Mouse (Mus musculus) hindbrain, postnatal 0 days (tissue): ENCODE results near the gene Ddx19b. TPM values are rescaled to one million over a fixed set of nuclear protein-coding genes. Genes with fewer than 3 reads are reported as not detected.

Experiments used
- ATAC-seq: fragments of 200-750 bp; cut with Nextera tagmentation; 2 replicates; pipeline ENCODE4 v1.8.0; 2017; ENCODE audit warnings: mild to moderate bottlenecking, moderate TSS enrichment, moderate library complexity
- DNase-seq: peaks from one replicate; pipeline ENCODE4 v3.0.0-alpha.2; 2015; ENCODE audit warnings: low spot score
- H3K27ac ChIP-seq: fragments of 300-500 bp; sonication (generic); 2 replicates; pipeline ENCODE4 v1.5.1; 2014; ENCODE audit warnings: mild to moderate bottlenecking
- H3K27me3 ChIP-seq: fragments of 300-500 bp; sonication (generic); 2 replicates; pipeline ENCODE4 v1.6.1; 2014; ENCODE audit warnings: low read length, mixed read lengths; ENCODE audit not compliant: insufficient read depth
- H3K36me3 ChIP-seq: fragments of 300-500 bp; sonication (generic); 2 replicates; pipeline ENCODE4 v1.6.1; 2014; ENCODE audit warnings: low read length, mixed read lengths; ENCODE audit not compliant: insufficient read depth
- H3K4me1 ChIP-seq: fragments of 300-500 bp; sonication (generic); 2 replicates; pipeline ENCODE4 v1.6.1; 2014; ENCODE audit warnings: antibody characterized with exemption, low read length, mixed read lengths; ENCODE audit not compliant: insufficient read depth
- H3K4me2 ChIP-seq: fragments of 300-500 bp; sonication (generic); 2 replicates; pipeline ENCODE4 v1.6.1; 2014; ENCODE audit warnings: low read depth, mild to moderate bottlenecking, low read length, moderate library complexity, mixed read lengths
- H3K4me3 ChIP-seq: fragments of 300-500 bp; sonication (generic); 2 replicates; pipeline ENCODE4 v1.5.1; 2014; ENCODE audit warnings: low read length
- H3K9ac ChIP-seq: fragments of 300-500 bp; sonication (generic); replicated peaks from 2 replicates; pipeline ENCODE4 v1.6.1; 2014; ENCODE audit warnings: mild to moderate bottlenecking, low read length, moderate library complexity, mixed read lengths
- H3K9me3 ChIP-seq: fragments of 300-500 bp; sonication (generic); 2 replicates; pipeline ENCODE4 v1.6.1; 2016; ENCODE audit warnings: low read length, mixed read lengths
- CTCF ChIP-seq: IDR thresholded peaks from 2 replicates; pipeline ENCODE4 v1.5.1; 2016; ENCODE audit warnings: antibody characterized with exemption, control low read depth, low read depth
- WGBS: fragments of 180-500 bp; shearing (Covaris S2); extraction: QIAGEN DNeasy Blood & Tissue Kit; methylation state at CpG from one replicate; pipeline ENCODE4 v1.1.7; 2014; 5-methylcytosine and 5-hydroxymethylcytosine counted together
- polyA plus RNA-seq: library from polyadenylated mRNA; unstranded; fragments of >200 nt; fragmentation: Nextera tagmentation; extraction: Ambion mirVana; gene quantifications from 2 replicates; pipeline ENCODE4 v1.2.1, GENCODE M21; 2015
- total RNA-seq: library from RNA; depleted of rRNA; stranded (reverse); fragments of >200 nt; gene quantifications from 2 replicates; pipeline ENCODE4 v1.2.3, GENCODE M21; 2014

Gene Ddx19b
- total and polyA plus RNA-seq, 2 experiments from 2014 or later = 5.8 to 12.8 TPM

- H3K27ac ChIP-seq = no peak overlapping the region
- 36% methylated on average over 2 of the region's 2 CpGs for WGBS
Observed at GRCm38 (mm10) chr8:111062893-111063292, 31.3 kb upstream of the Ddx19b start.

GRCm38 (mm10) chr8:111062072-111062757 is 30.7 kb upstream of the Ddx19b start:
- H3K27me3 ChIP-seq = no peaks in the 10 kb centered on the region
- peak overlapping the region; percentile 65 for H3K9ac ChIP-seq
- peak overlapping the region; percentile 55 for H3K4me3 ChIP-seq
- H3K9me3 ChIP-seq = no peaks in the 10 kb centered on the region
- peaks cover 10% of the 10 kb centered on the region; the same call in 1 of the 2 replicates for H3K4me1 ChIP-seq
- DNase-seq = peak; percentile 93
- peak overlapping the region; percentile 57 for H3K27ac ChIP-seq
- ATAC-seq = peak; percentile 91
- TF ChIP-seq CTCF = no peak
- peak overlapping the region; percentile 83 for H3K4me2 ChIP-seq
- under 1% methylated on average over 27 of the region's 27 CpGs for WGBS
- no peaks in the 10 kb centered on the region for H3K36me3 ChIP-seq

More at GRCm38 (mm10) chr8:111062893-111063292, 31.3 kb upstream of the Ddx19b start:
- Histone ChIP-seq H3K27me3 (no peaks in the 10 kb centered on the region), H3K9me3 (no peaks in the 10 kb centered on the region), H3K4me3 (peak overlapping the region; percentile 55), H3K4me2 (peak overlapping the region; percentile 83), H3K9ac (no peak overlapping the region), H3K36me3 (no peaks in the 10 kb centered on the region), H3K4me1 (0 out of 2 replicates have a peak, but pooled peaks cover 4% of the 10 kb centered on the region)
- no peak for TF ChIP-seq CTCF
- DNase-seq (no peak), ATAC-seq (no peak)

DNA sequence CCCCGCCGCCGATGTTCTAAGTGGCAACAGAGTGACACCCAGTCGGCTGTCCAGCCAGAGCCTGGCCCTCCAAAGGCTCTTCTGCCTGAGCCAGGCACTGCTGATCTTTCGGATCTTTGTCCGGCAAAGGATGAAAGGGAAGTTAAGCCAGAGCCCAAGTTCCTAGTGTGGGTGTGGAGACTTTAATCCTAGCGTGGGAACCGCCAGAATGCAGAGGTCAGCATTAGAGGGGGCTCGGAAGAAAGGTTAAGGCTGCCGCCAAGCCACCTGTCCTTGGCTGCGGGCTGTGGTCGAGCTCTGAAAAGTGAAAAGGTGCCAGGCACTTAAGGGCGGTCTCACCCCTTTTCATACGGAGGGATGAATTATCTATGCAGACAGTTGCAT is 30.1 kb upstream of the Ddx19b start:
- Histone ChIP-seq H3K4me3 (peak overlapping the region; percentile 55), H3K36me3 (no peaks in the 10 kb centered on the region), H3K4me1 (peaks cover 15% of the 10 kb centered on the region), H3K27ac (peak overlapping the region; percentile 57), H3K9me3 (no peaks in the 10 kb centered on the region), H3K27me3 (no peaks in the 10 kb centered on the region), H3K4me2 (peak overlapping the region; percentile 83), H3K9ac (peak overlapping the region; percentile 65)
- DNase-seq (peak; percentile 35), ATAC-seq (no peak)
- under 1% methylated on average over 14 of the region's 14 CpGs for WGBS
- TF ChIP-seq CTCF = no peak

DNA sequence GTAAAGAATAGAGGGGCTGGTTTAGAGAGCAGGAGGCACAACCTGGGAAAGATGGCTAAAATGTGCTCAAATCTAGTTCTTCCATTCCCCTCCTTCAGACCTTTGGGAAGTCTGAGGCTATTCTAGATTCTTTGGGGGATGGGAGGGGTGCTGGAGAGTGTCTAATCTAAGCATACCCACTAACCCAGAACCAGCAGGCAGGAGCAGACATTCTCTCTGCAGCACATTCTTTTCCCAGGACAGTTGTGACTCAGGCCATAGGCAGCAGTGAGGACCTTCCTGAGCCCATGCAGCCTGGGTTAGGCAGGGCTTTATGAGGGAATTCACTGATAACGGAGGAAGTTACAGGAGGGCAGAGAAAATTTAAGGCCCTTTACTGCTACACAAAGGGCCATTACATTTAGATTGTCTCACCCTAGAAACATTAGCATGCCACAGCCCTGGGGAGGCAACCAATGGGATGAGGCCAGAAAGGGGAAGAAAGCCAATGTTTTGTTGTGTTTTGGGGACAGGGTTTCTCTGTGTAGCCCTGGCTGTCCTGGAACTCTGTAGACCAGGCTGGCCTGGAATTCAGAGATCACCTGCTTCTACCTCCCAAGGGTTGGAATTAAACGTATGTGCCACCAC is 27.5 kb upstream of the Ddx19b start:
- Histone ChIP-seq H3K4me2 (no peak overlapping the region), H3K27me3 (no peaks in the 10 kb centered on the region), H3K27ac (no peak overlapping the region), H3K9ac (no peak overlapping the region), H3K4me1 (peaks cover 15% of the 10 kb centered on the region), H3K9me3 (no peaks in the 10 kb centered on the region), H3K36me3 (peaks cover 19% of the 10 kb centered on the region), H3K4me3 (no peak overlapping the region)
- DNase-seq = no peak
- TF ChIP-seq CTCF = no peak
- 65% methylated on average over 2 of the region's 2 CpGs for WGBS
- no peak for ATAC-seq

DNA sequence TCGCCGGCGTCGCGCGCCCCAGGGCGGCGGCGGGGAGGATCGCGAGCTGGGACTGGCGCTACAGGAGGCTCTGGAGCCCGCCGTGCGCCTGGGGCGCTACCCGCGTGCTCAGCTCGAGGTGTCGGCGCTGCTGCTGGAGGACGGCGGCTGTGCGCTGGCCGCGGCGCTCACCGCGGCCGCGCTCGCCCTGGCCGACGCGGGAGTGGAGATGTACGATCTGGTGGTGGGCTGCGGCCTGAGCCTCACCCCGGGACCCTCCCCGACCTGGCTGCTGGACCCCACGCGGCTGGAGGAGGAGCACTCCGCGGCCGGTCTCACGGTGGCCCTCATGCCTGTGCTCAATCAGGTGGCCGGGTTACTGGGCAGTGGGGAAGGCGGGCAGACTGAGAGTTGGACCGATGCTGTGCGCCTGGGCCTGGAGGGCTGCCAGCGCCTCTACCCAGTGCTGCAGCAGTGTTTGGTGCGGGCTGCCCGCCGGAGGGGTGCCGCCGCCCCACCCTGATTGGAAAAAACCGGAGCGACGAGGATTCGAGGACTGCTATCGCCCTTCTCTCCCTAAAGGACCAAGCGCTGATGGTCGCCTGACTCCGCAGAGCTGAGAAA is 25.2 kb upstream of the Ddx19b start:
- Histone ChIP-seq H3K4me2 (peak overlapping the region; percentile 97), H3K4me3 (peak overlapping the region; percentile 91), H3K36me3 (peaks cover 41% of the 10 kb centered on the region), H3K27me3 (no peaks in the 10 kb centered on the region), H3K27ac (peak overlapping the region; percentile 70), H3K9me3 (no peaks in the 10 kb centered on the region), H3K4me1 (peaks cover 15% of the 10 kb centered on the region), H3K9ac (peak overlapping the region; percentile 72)
- TF ChIP-seq CTCF = no peak
- ATAC-seq (peak; percentile 39), DNase-seq (peak; percentile 28)
- under 1% methylated on average over 43 of the region's 63 CpGs for WGBS

- Histone ChIP-seq H3K4me3 (peak within 1 kb of the TSS; percentile 91), H3K27ac (peak within 1 kb of the TSS; percentile 70), H3K9me3 (no peaks in the 10 kb centered on the region), H3K9ac (peak within 1 kb of the TSS; percentile 72), H3K4me2 (peak within 1 kb of the TSS; percentile 97), H3K36me3 (peaks cover 47% of the 10 kb centered on the region), H3K4me1 (peaks cover 13% of the 10 kb centered on the region), H3K27me3 (no peaks in the 10 kb centered on the region)
- ATAC-seq (peak; percentile 94), DNase-seq (peak; percentile 97)
- TF ChIP-seq CTCF = peak; percentile 95
- under 1% methylated on average over 53 of the region's 68 CpGs for WGBS
Observed at GRCm38 (mm10) chr8:111056158-111056663, 24.7 kb upstream of the Ddx19b start, which contains the start of gene Exosc6. Exosc6 (plus strand) TSS chr8:111056339.
